Mouse (Mus musculus) liver, embryonic 14.5 days (tissue): ENCODE results near the gene Ltbp4.
A peak's percentile ranks its signal among the peaks of the same experiment; 100 is the strongest.

ENCODE experiments used
- CTCF ChIP-seq: IDR thresholded peaks from 2 replicates; pipeline ENCODE4 v1.5.1; 2016; ENCODE audit warnings: antibody characterized with exemption, low read depth, control low read depth
- EP300 ChIP-seq: IDR thresholded peaks from 2 replicates; pipeline ENCODE4 v1.6.1; 2016; ENCODE audit warnings: antibody characterized with exemption, low read depth

DNA sequence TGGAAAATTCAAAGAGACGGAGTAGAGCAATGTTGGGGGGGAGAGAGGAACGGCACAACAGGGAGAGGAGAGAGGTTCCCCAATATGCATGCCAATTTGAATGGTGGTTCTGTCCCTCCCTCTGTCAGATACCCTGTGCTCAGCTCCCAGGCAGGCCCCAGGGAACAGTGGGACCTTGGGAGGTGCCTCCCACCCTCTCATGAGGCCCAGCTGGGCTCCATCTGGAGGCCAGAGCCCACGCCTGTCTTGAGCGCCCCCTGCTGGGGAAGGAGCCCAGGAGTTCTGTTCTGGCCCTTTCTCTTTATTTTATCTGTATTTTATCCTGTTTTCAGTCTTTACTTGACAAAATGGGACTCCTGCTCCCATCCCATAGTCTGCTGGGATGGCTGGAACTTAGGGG is 47.2 kb upstream of the Ltbp4 start:
- peak; percentile 93 for TF ChIP-seq CTCF
- no peak for TF ChIP-seq EP300
